Mouse (Mus musculus): ENCODE measurements around the gene Anapc2. TPM values are rescaled to one million over a fixed set of nuclear protein-coding genes. Genes with fewer than 3 reads are reported as not detected.

Gene Anapc2
- polyA plus RNA-seq, 1 experiment: 82.6 TPM

DNA sequence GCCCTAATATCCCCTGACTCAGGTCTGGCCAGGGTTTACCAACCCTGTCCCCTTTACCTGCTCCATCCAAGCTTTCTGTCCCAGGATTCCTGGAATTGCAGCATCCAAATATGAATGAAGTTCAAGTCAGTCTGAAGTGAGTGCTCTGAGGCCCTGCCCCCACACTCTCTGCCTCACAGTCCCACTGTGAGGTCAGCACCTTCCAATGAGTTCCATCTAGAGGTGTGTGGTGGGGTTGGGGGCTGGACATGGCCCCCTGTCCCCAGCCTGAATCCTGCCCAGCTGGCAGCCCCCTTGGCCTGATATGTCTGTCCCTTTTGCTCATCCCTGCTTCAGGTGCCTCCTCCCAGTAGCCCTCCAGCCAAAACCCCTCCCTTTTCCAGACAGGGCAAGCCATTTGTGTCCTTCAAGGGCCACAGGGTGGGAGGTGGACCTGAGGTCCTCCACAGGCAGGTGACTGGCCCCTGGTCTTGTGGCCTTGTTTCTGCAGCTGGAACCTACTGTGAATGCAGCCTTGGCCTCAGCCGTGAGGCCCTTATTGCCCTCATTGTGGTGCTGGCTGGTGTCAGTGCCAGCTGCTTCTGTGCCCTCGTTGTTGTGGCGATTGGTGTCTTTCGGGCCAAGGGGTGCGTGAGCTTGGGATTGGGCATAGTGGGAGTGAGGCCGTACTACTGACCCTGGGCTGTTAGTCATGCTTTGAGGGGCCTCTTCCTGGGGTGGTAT lies 15.8 kb downstream of the Anapc2 start, which contains the start of gene Tmem210:
Gene Tmem210, plus strand, starts transcription at position 219 of the 723 bp plus-strand sequence.
- WGBS: 88% methylated on average over 6 of the region's 6 CpGs
- H3K36me3 ChIP-seq (ENCODE audit: control insufficient read depth, insufficient read depth, low read length): no peaks in the 10 kb centered on the region; the same call in 1 of the 2 replicates
- H3K27ac ChIP-seq (ENCODE audit: insufficient read depth, low read depth, low read length): peak within 1 kb of the TSS; percentile 63
- peaks cover 8% of the 10 kb centered on the region for H3K4me1 ChIP-seq (ENCODE audit: control insufficient read depth, insufficient read depth, low read length)
- TF ChIP-seq CTCF (conservative IDR thresholded peaks at IDR 0.05; ENCODE audit: insufficient read depth, insufficient read length, low read depth, low read length) (no peak), POLR2A (IDR thresholded peaks at IDR 0.05; ENCODE audit: low read depth, low read length) (no peak)
- no peaks in the 10 kb centered on the region; the same call in 1 of the 2 replicates for H3K27me3 ChIP-seq (replicated peaks; ENCODE audit: control insufficient read depth, insufficient read depth, low read length)
- DNase-seq: no peak
- no peak within 1 kb of the TSS for H3K4me3 ChIP-seq (ENCODE audit: insufficient read depth, low read depth, low read length)

DNA sequence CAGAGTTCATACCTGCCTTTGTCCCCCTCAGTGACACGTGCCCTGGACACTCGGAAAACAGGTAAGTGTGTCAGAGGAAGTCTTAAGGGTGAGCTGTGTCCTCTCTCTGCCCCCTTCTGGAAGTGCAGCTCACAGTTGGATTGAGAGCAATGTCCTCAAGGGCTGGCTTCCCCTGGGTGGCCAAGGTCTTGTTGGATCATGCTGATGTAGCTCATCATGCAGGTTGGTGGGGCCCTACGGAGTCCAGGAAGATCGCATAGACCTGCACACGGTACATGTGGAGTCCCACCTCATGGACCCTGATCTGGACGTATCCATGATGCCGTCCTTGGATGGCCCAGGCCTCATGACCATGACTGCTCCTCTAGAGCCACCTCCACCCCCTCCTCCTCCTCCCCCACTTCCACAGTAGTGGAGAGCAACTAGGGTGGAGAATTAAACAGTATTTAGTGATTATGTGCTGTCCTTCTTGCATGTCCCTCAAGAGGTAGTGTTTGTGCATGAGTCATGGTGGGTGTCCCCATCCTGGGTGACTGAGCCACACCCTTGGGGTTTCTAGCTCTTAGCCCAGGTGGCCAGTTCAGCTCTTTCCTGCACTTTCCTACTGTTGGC lies 16.6 kb downstream of the Anapc2 start:
- no peak overlapping the region for H3K4me3 ChIP-seq (ENCODE audit: insufficient read depth, low read depth, low read length)
- TF ChIP-seq CTCF (conservative IDR thresholded peaks at IDR 0.05; ENCODE audit: insufficient read depth, insufficient read length, low read depth, low read length): no peak
- no peak for TF ChIP-seq POLR2A (IDR thresholded peaks at IDR 0.05; ENCODE audit: low read depth, low read length)
- DNase-seq: no peak
- no peak overlapping the region for H3K27ac ChIP-seq (ENCODE audit: insufficient read depth, low read depth, low read length)
- 91% methylated on average over 7 of the region's 7 CpGs for WGBS
- peaks cover 8% of the 10 kb centered on the region for H3K4me1 ChIP-seq (ENCODE audit: control insufficient read depth, insufficient read depth, low read length)
- no peaks in the 10 kb centered on the region for H3K36me3 ChIP-seq (ENCODE audit: control insufficient read depth, insufficient read depth, low read length)
- no peaks in the 10 kb centered on the region; the same call in 1 of the 2 replicates for H3K27me3 ChIP-seq (replicated peaks; ENCODE audit: control insufficient read depth, insufficient read depth, low read length)

DNA sequence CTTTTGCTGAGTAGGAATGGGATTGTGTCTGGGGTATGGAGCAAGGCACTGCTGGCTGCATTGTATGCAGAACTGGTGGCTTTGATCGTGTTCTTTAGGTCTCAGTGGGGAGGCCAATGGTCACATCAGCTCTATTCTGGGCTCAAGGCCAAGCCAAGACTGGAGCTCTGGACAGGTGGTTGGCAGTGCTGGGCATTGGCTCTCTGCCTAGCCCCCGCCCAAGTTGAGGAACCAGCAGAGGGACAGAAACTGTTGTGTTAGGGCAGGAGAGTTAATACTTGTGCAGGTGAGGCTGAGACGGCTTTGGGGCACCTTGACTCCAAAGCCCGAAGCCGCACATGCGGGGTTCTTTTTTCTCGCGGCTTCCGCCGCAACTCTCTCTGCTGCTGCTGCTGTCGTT lies 17.4 kb downstream of the Anapc2 start, which contains the start of gene Lrrc26:
Gene Lrrc26, plus strand, starts transcription at position 265 of the 400 bp plus-strand sequence.
- Histone ChIP-seq H3K4me3 (ENCODE audit: insufficient read depth, low read depth, low read length) (peak within 1 kb of the TSS; percentile 5; the same call in 1 of the 2 replicates), H3K36me3 (ENCODE audit: control insufficient read depth, insufficient read depth, low read length) (no peaks in the 10 kb centered on the region), H3K4me1 (ENCODE audit: control insufficient read depth, insufficient read depth, low read length) (peaks cover 8% of the 10 kb centered on the region), H3K27ac (ENCODE audit: insufficient read depth, low read depth, low read length) (no peak within 1 kb of the TSS), H3K27me3 (replicated peaks; ENCODE audit: control insufficient read depth, insufficient read depth, low read length) (no peaks in the 10 kb centered on the region; the same call in 1 of the 2 replicates)
- TF ChIP-seq CTCF (conservative IDR thresholded peaks at IDR 0.05; ENCODE audit: insufficient read depth, insufficient read length, low read depth, low read length) (no peak), POLR2A (IDR thresholded peaks at IDR 0.05; ENCODE audit: low read depth, low read length) (no peak)
- peak; percentile 91 for DNase-seq
- WGBS: 5% methylated on average over 11 of the region's 11 CpGs

GRCm38 (mm10) chr2:25290101-25290815 lies 18.0 kb downstream of the Anapc2 start:
- peaks cover 8% of the 10 kb centered on the region for H3K4me1 ChIP-seq (ENCODE audit: control insufficient read depth, insufficient read depth, low read length)

GRCm38 (mm10) chr2:25290816-25291130 lies 18.5 kb downstream of the Anapc2 start:
- peak overlapping the region; percentile 5; the same call in 1 of the 2 replicates for H3K4me3 ChIP-seq (ENCODE audit: insufficient read depth, low read depth, low read length)
- DNase-seq: peak; percentile 31
- H3K4me1 ChIP-seq (ENCODE audit: control insufficient read depth, insufficient read depth, low read length): peaks cover 8% of the 10 kb centered on the region
- 2% methylated on average over 18 of the region's 18 CpGs for WGBS
- H3K27ac ChIP-seq (ENCODE audit: insufficient read depth, low read depth, low read length): no peak overlapping the region
- TF ChIP-seq CTCF (conservative IDR thresholded peaks at IDR 0.05; ENCODE audit: insufficient read depth, insufficient read length, low read depth, low read length) (no peak), POLR2A (IDR thresholded peaks at IDR 0.05; ENCODE audit: low read depth, low read length) (no peak)
- H3K27me3 ChIP-seq (replicated peaks; ENCODE audit: control insufficient read depth, insufficient read depth, low read length): no peaks in the 10 kb centered on the region; the same call in 1 of the 2 replicates
- H3K36me3 ChIP-seq (ENCODE audit: control insufficient read depth, insufficient read depth, low read length): no peaks in the 10 kb centered on the region

More at GRCm38 (mm10) chr2:25290101-25290815, 18.0 kb downstream of the Anapc2 start:
- Histone ChIP-seq H3K27me3 (replicated peaks; ENCODE audit: control insufficient read depth, insufficient read depth, low read length) (no peaks in the 10 kb centered on the region; the same call in 1 of the 2 replicates), H3K36me3 (ENCODE audit: control insufficient read depth, insufficient read depth, low read length) (no peaks in the 10 kb centered on the region), H3K4me3 (ENCODE audit: insufficient read depth, low read depth, low read length) (peak overlapping the region; percentile 5; the same call in 1 of the 2 replicates), H3K27ac (ENCODE audit: insufficient read depth, low read depth, low read length) (no peak overlapping the region)
- DNase-seq: peak; percentile 52
- 1% methylated on average over 54 of the region's 54 CpGs for WGBS
- no peak for TF ChIP-seq POLR2A (IDR thresholded peaks at IDR 0.05; ENCODE audit: low read depth, low read length)

- Histone ChIP-seq H3K27ac (ENCODE audit: insufficient read depth, low read depth, low read length) (no peak overlapping the region), H3K27me3 (replicated peaks; ENCODE audit: control insufficient read depth, insufficient read depth, low read length) (no peaks in the 10 kb centered on the region; the same call in 1 of the 2 replicates), H3K4me3 (ENCODE audit: insufficient read depth, low read depth, low read length) (peak overlapping the region; percentile 29; the same call in 1 of the 2 replicates), H3K4me1 (ENCODE audit: control insufficient read depth, insufficient read depth, low read length) (peaks cover 6% of the 10 kb centered on the region), H3K36me3 (ENCODE audit: control insufficient read depth, insufficient read depth, low read length) (no peaks in the 10 kb centered on the region)
- TF ChIP-seq CTCF (conservative IDR thresholded peaks at IDR 0.05; ENCODE audit: insufficient read depth, insufficient read length, low read depth, low read length) (no peak), POLR2A (IDR thresholded peaks at IDR 0.05; ENCODE audit: low read depth, low read length) (no peak)
- 7% methylated on average over 32 of the region's 32 CpGs for WGBS
- DNase-seq: peak; percentile 25
Measured at GRCm38 (mm10) chr2:25291184-25292053, 19.1 kb downstream of the Anapc2 start.
